Mouse (Mus musculus): Measurements from ENCODE around the gene Wasf3. TPM values are rescaled to one million over a fixed set of nuclear protein-coding genes. Genes with fewer than 3 reads are reported as not detected.
"Not testable (repeated sequence)": the region's sequence is repeated elsewhere in the genome, so short reads cannot be mapped to it uniquely, and the experiment has no call there.

Wasf3 gene
- total RNA-seq, 2 experiments from 2014 or later, result 90.6 to 96.2 TPM

- intact Hi-C loops (cut with DNase I), result no loop called here
These were observed 9.8 kb downstream of the Wasf3 start for GRCm38 (mm10) chr5:146394563-146394962.

GRCm38 (mm10) chr5:146397253-146397652 is 12.5 kb downstream of the Wasf3 start:
- intact Hi-C loops (cut with DNase I), result no loop called here
- DNase-seq (ENCODE audit: low spot score in 2 of 2), result no peak

More at GRCm38 (mm10) chr5:146394563-146394962, 9.8 kb downstream of the Wasf3 start:
- DNase-seq (ENCODE audit: low spot score in 2 of 2), result no peak

GRCm38 (mm10) chr5:146398386-146399115 is 13.8 kb downstream of the Wasf3 start:
- intact Hi-C loops (cut with DNase I), result no loop called here
- no peak for DNase-seq (ENCODE audit: low spot score in 2 of 2)

GRCm38 (mm10) chr5:146401012-146401411 is 16.2 kb downstream of the Wasf3 start:
- intact Hi-C loops (cut with DNase I); DNase-seq (ENCODE audit: low spot score in 2 of 2): not testable (repeated sequence)

- intact Hi-C loops (cut with DNase I), result no loop called here
- no peak for DNase-seq (ENCODE audit: low spot score in 2 of 2)
These were observed 17.5 kb downstream of the Wasf3 start for GRCm38 (mm10) chr5:146402311-146402710.

- intact Hi-C loops (cut with DNase I), result no loop called here
- no peak for DNase-seq (ENCODE audit: low spot score in 2 of 2)
These were observed 19.1 kb downstream of the Wasf3 start for GRCm38 (mm10) chr5:146403923-146404322.

- no peak for DNase-seq (ENCODE audit: low spot score in 2 of 2)
- intact Hi-C loops (cut with DNase I), result no loop called here
These were observed 21.3 kb downstream of the Wasf3 start for GRCm38 (mm10) chr5:146406133-146406532.

GRCm38 (mm10) chr5:146407791-146408190 is 23.0 kb downstream of the Wasf3 start:
- DNase-seq (ENCODE audit: low spot score in 2 of 2), result no peak
- intact Hi-C loops (cut with DNase I), result no loop called here

GRCm38 (mm10) chr5:146408604-146409003 is 23.8 kb downstream of the Wasf3 start:
- intact Hi-C loops (cut with DNase I), result no loop called here
- no peak for DNase-seq (ENCODE audit: low spot score in 2 of 2)

- no peak for DNase-seq (ENCODE audit: low spot score in 2 of 2)
- intact Hi-C loops (cut with DNase I), result no loop called here
These were observed 26.0 kb downstream of the Wasf3 start for GRCm38 (mm10) chr5:146410821-146411220.

GRCm38 (mm10) chr5:146412743-146413430 is 28.1 kb downstream of the Wasf3 start:
- intact Hi-C loops (cut with DNase I), result loop anchor here (2.0 kb wide), 1 partner anchor 26 kb away; no protein-coding TSS in a partner anchor
- peak in 1 of 2 experiments; percentile 46 for DNase-seq (ENCODE audit: low spot score in 2 of 2)

GRCm38 (mm10) chr5:146414611-146415010 is 29.8 kb downstream of the Wasf3 start:
- no peak for DNase-seq (ENCODE audit: low spot score in 2 of 2)
- intact Hi-C loops (cut with DNase I), result loop anchor here (5.0 kb wide), 1 partner anchor 48 kb away; no protein-coding TSS in a partner anchor

GRCm38 (mm10) chr5:146415218-146415617 is 30.4 kb downstream of the Wasf3 start:
- intact Hi-C loops (cut with DNase I), result loop anchor here (5.0 kb wide), 1 partner anchor 47 kb away; no protein-coding TSS in a partner anchor
- peak in 1 of 2 experiments; percentile 49 for DNase-seq (ENCODE audit: low spot score in 2 of 2)

GRCm38 (mm10) chr5:146416331-146417110 is 31.7 kb downstream of the Wasf3 start:
- intact Hi-C loops (cut with DNase I), result loop anchor here (5.0 kb wide), 1 partner anchor 46 kb away; no protein-coding TSS in a partner anchor
- no peak for DNase-seq (ENCODE audit: low spot score in 2 of 2)

GRCm38 (mm10) chr5:146418092-146418491 is 33.3 kb downstream of the Wasf3 start:
- intact Hi-C loops (cut with DNase I), result loop anchor here (5.0 kb wide), 1 partner anchor 44 kb away; no protein-coding TSS in a partner anchor
- DNase-seq (ENCODE audit: low spot score in 2 of 2), result no peak

GRCm38 (mm10) chr5:146420081-146420480 is 35.3 kb downstream of the Wasf3 start:
- intact Hi-C loops (cut with DNase I), result loop anchor here (10.0 kb wide), 1 partner anchor 85 kb away; no protein-coding TSS in a partner anchor
- DNase-seq (ENCODE audit: low spot score in 2 of 2), result no peak

- peak; percentile 60 to 63 for DNase-seq (ENCODE audit: low spot score in 2 of 2)
- intact Hi-C loops (cut with DNase I), result loop anchor here (5.0 to 10.0 kb wide), 2 partner anchors 38 to 90 kb away; no protein-coding TSS in a partner anchor
These were observed 40.0 kb downstream of the Wasf3 start for GRCm38 (mm10) chr5:146424711-146425326.

- intact Hi-C loops (cut with DNase I), result loop anchor here (5.0 to 10.0 kb wide), 2 partner anchors 38 to 91 kb away; no protein-coding TSS in a partner anchor
- DNase-seq (ENCODE audit: low spot score in 2 of 2), result no peak
These were observed 40.9 kb downstream of the Wasf3 start for GRCm38 (mm10) chr5:146425656-146426055.

- intact Hi-C loops (cut with DNase I), result loop anchor here (5.0 to 10.0 kb wide), 2 partner anchors 41 to 93 kb away; no protein-coding TSS in a partner anchor
- no peak for DNase-seq (ENCODE audit: low spot score in 2 of 2)
These were observed 43.3 kb downstream of the Wasf3 start for GRCm38 (mm10) chr5:146428109-146428508.
